Mouse (Mus musculus): ENCODE data around the gene Commd1. TPM values are rescaled to one million over a fixed set of nuclear protein-coding genes. Genes with fewer than 3 reads are reported as not detected.
A peak's percentile ranks its signal among the peaks of the same experiment; 100 is the strongest.

Commd1 gene
- 372 and 377 TPM in 2 replicates for polyA plus RNA-seq (2015; fragmentation: Nextera tagmentation; extraction: Ambion mirVana)

DNA sequence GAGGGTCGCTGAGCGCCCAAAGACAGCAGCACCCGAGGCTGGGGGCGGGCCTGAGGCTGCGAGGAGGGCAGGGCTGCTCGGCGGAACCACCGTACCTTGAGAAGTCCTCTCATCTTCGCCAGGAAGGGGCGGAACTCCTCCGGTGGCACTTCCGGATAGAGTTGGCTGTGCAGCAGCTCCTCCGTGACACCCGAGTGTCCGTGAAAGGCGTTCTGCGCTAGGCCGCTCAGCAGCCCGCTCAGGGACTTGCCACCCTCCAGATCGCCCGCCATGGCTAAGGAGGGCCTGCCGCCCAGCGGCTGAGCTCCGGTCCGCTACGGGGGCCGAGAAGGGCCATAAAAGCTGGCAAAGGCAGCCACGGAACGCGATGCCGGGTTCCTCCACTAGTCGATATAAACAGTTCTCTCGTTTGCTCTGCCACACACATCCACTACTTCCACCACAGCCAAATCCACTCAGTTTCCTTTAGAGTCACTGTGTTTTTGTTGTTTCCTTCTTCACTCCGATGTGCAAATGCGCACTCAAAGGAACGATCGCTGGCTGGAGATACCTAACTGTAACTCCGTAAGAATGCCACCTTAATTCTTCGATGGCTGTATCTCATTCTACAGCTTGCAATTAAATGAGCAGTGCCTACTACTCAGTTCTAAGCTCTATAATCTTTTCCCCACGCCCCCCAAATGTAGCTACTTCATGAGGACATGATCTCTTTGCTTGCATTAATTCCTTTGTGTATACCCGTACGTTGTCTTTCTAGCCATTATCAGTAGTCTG is at the start of gene Commd1, which contains the start of gene Gm28048:
TSS of gene Commd1 (minus strand) at position 399 of the 774 bp plus-strand sequence.
TSS of gene Gm28048 (minus strand) at position 107 of the 774 bp plus-strand sequence.
- H3K4me3 ChIP-seq, result peak within 1 kb of the TSS; percentile 69
- WGBS, result 3% methylated on average over 41 of the region's 42 CpGs
- H3K27me3 ChIP-seq, result no peaks in the 10 kb centered on the region
- peaks cover 21% of the 10 kb centered on the region for H3K36me3 ChIP-seq
- H3K4me1 ChIP-seq, result peaks cover 17% of the 10 kb centered on the region
- peak; percentile 94 for ATAC-seq (ENCODE audit: low FRiP score, low read depth)
- peak within 1 kb of the TSS; percentile 81 for H3K4me2 ChIP-seq (replicated peaks)
- H3K9ac ChIP-seq, result peak within 1 kb of the TSS; percentile 84
- H3K27ac ChIP-seq, result peak within 1 kb of the TSS; percentile 96
- no peaks in the 10 kb centered on the region for H3K9me3 ChIP-seq

- Histone ChIP-seq H3K36me3 (no peaks in the 10 kb centered on the region), H3K4me2 (replicated peaks) (no peak overlapping the region), H3K4me1 (no peaks in the 10 kb centered on the region), H3K9ac (no peak overlapping the region), H3K4me3 (no peak overlapping the region), H3K27me3 (no peaks in the 10 kb centered on the region), H3K9me3 (no peaks in the 10 kb centered on the region), H3K27ac (no peak overlapping the region)
- 78% methylated on average over 6 of the region's 6 CpGs for WGBS
- no peak for ATAC-seq (ENCODE audit: low FRiP score, low read depth)
Measured at GRCm38 (mm10) chr11:23029399-23029798, 47.2 kb upstream of the Commd1 start.

DNA sequence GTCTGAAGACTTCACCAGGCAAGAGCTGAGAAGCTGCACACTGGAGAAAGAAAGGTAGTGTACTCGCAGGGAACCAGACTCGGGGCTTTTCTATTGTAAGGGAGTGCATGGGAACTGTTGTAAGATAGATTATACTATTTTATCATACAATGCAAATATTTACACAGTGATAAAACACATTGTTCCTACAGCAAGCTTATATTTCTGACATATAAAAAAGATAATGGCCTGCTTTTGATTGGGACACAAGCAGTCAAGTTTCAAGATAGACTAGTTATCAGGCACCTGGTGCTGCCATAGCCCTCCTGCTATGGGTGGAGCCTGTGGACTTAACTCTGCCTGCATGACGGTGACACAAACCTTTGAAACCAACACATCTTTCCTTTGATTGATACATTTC is 46.8 kb upstream of the Commd1 start:
- Histone ChIP-seq H3K4me3 (no peak overlapping the region), H3K36me3 (no peaks in the 10 kb centered on the region), H3K9me3 (no peaks in the 10 kb centered on the region), H3K27ac (no peak overlapping the region), H3K27me3 (no peaks in the 10 kb centered on the region), H3K9ac (no peak overlapping the region), H3K4me2 (replicated peaks) (no peak overlapping the region), H3K4me1 (no peaks in the 10 kb centered on the region)
- no peak for ATAC-seq (ENCODE audit: low FRiP score, low read depth)
- 69% methylated on average over 3 of the region's 3 CpGs for WGBS

DNA sequence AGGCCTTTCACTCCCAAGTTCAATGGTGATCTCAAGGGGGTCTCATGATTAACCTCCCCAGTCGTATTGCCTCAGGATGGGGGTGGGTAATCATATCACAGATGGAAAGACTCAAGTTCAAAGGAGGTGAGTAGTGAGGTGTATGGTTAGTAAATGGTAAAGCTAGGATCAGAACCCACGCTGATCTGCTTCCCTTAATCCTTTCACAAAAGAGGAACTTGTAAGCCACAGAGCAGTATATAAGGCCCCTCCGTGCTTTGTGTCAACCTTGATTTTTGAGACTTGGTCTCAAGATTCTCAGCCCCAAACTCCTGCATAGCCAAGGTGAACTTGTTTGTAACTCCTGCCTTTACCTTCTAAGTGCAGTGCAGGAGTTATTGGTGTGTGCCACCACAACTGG is 42.0 kb upstream of the Commd1 start:
- Histone ChIP-seq H3K9me3 (no peaks in the 10 kb centered on the region), H3K4me2 (replicated peaks) (no peak overlapping the region), H3K27ac (no peak overlapping the region), H3K9ac (no peak overlapping the region), H3K4me1 (0 out of 2 replicates have a peak, but pooled peaks cover 11% of the 10 kb centered on the region), H3K27me3 (no peaks in the 10 kb centered on the region), H3K36me3 (no peaks in the 10 kb centered on the region), H3K4me3 (no peak overlapping the region)
- ATAC-seq (ENCODE audit: low FRiP score, low read depth), result no peak
- WGBS, result 73% methylated on average over 3 of the region's 3 CpGs

- ATAC-seq (ENCODE audit: low FRiP score, low read depth), result no peak
- 92% methylated on average over 2 of the region's 2 CpGs for WGBS
- H3K27ac ChIP-seq, result no peak overlapping the region
- no peak overlapping the region for H3K4me2 ChIP-seq (replicated peaks)
- 0 out of 2 replicates have a peak, but pooled peaks cover 11% of the 10 kb centered on the region for H3K4me1 ChIP-seq
- no peak overlapping the region for H3K9ac ChIP-seq
- H3K4me3 ChIP-seq, result no peak overlapping the region
- H3K9me3 ChIP-seq, result no peaks in the 10 kb centered on the region
- no peaks in the 10 kb centered on the region for H3K27me3 ChIP-seq
- H3K36me3 ChIP-seq, result no peaks in the 10 kb centered on the region
Measured at GRCm38 (mm10) chr11:23023155-23023554, 41.0 kb upstream of the Commd1 start.

DNA sequence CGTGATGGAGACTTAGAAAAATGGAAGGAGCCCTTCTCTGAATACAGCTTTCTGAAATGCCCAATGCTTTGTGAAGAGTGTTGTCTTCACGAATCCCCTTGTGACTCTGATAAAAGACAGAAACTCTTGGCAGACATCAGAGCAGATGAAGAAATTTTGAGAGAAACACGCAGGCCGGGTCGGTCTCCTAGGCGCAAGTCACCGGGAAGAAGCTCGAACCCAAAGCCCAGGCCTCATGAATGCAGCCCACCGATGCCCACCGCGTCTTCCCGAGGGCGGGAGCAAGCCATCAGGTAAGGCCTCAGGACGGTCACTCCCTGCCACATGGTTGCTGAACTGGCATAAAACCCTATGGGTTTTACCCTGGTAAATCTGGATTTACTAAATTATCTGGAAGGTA is 38.7 kb upstream of the Commd1 start:
- H3K27ac ChIP-seq, result no peak overlapping the region
- H3K4me2 ChIP-seq (replicated peaks), result no peak overlapping the region
- H3K4me3 ChIP-seq, result no peak overlapping the region
- 93% methylated on average over 14 of the region's 14 CpGs for WGBS
- H3K9me3 ChIP-seq, result no peaks in the 10 kb centered on the region
- ATAC-seq (ENCODE audit: low FRiP score, low read depth), result no peak
- 0 out of 2 replicates have a peak, but pooled peaks cover 11% of the 10 kb centered on the region for H3K4me1 ChIP-seq
- H3K36me3 ChIP-seq, result no peaks in the 10 kb centered on the region
- no peak overlapping the region for H3K9ac ChIP-seq
- H3K27me3 ChIP-seq, result no peaks in the 10 kb centered on the region

DNA sequence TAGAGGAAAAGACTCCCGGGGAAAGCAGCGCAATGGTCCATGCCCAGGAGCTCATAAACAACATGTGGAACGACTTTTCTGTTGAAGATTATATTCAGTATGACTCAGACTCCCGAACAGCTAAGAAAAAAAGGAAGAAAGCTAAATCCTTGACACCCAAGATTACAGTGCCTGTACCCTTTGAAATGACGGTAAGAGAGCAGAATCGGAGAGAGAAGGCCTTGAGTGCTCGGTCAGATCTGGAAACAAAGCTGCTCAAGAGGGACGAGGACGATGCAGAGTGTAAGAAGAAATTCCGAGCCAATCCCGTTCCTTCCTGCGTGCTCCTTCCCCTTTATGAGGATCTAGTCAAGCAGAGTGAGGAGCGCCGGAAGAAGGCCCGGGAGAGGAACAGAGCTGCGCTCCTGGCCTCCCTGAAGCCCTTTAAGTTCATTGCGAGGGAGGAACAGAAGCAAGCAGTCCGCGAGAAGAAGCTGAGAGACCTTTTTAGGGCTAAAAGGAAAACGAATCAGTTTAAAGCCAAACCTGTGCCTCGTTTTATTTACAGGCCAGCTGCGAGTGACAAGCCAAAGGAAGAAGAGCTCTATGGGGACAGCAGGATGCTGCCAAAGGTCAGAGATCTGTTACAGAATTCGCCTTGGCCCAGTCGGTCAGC is 38.1 kb upstream of the Commd1 start:
- no peaks in the 10 kb centered on the region for H3K27me3 ChIP-seq
- no peak overlapping the region for H3K4me3 ChIP-seq
- WGBS, result 65% methylated on average over 24 of the region's 24 CpGs
- H3K4me1 ChIP-seq, result 0 out of 2 replicates have a peak, but pooled peaks cover 11% of the 10 kb centered on the region
- no peaks in the 10 kb centered on the region for H3K36me3 ChIP-seq
- H3K4me2 ChIP-seq (replicated peaks), result no peak overlapping the region
- no peak overlapping the region for H3K9ac ChIP-seq
- H3K9me3 ChIP-seq, result no peaks in the 10 kb centered on the region
- H3K27ac ChIP-seq, result no peak overlapping the region
- ATAC-seq (ENCODE audit: low FRiP score, low read depth), result no peak

- Histone ChIP-seq H3K4me3 (no peak overlapping the region), H3K4me1 (0 out of 2 replicates have a peak, but pooled peaks cover 11% of the 10 kb centered on the region), H3K9me3 (no peaks in the 10 kb centered on the region), H3K27ac (no peak overlapping the region), H3K27me3 (no peaks in the 10 kb centered on the region), H3K36me3 (no peaks in the 10 kb centered on the region), H3K9ac (no peak overlapping the region), H3K4me2 (replicated peaks) (no peak overlapping the region)
- WGBS, result 92% methylated on average over 4 of the region's 4 CpGs
- ATAC-seq (ENCODE audit: low FRiP score, low read depth), result no peak
Measured at GRCm38 (mm10) chr11:23017943-23018342, 35.8 kb upstream of the Commd1 start.

DNA sequence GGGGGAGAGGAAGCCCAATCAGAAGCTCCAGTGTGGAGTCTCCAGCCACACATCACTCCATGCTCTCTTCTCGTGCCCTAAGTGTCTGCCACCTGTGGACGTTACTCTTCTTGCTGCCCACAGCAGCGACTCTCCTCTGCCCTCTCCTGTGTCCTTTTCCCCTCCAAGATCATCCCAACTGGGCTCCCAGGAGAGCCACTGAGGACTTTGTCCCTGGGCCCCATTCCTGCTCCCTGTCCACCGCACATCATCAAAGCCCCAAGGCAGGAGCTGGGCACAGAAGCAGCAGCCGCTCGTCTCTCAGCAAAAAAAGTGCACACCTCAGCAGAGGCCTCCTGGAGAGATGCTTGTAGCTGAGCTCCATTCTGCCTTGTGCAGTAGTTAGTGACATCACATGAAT is 32.8 kb upstream of the Commd1 start:
- H3K27ac ChIP-seq, result no peak overlapping the region
- H3K4me3 ChIP-seq, result no peak overlapping the region
- WGBS, result 79% methylated on average over 6 of the region's 6 CpGs
- no peak overlapping the region for H3K9ac ChIP-seq
- no peaks in the 10 kb centered on the region for H3K9me3 ChIP-seq
- H3K4me2 ChIP-seq (replicated peaks), result no peak overlapping the region
- no peak for ATAC-seq (ENCODE audit: low FRiP score, low read depth)
- 0 out of 2 replicates have a peak, but pooled peaks cover 1% of the 10 kb centered on the region for H3K4me1 ChIP-seq
- H3K36me3 ChIP-seq, result no peaks in the 10 kb centered on the region
- H3K27me3 ChIP-seq, result no peaks in the 10 kb centered on the region

GRCm38 (mm10) chr11:23013580-23014294 is 31.6 kb upstream of the Commd1 start:
- 81% methylated on average over 4 of the region's 4 CpGs for WGBS
- Histone ChIP-seq H3K4me1 (no peaks in the 10 kb centered on the region), H3K9ac (no peak overlapping the region), H3K4me2 (replicated peaks) (no peak overlapping the region), H3K36me3 (no peaks in the 10 kb centered on the region), H3K27ac (no peak overlapping the region), H3K27me3 (no peaks in the 10 kb centered on the region), H3K4me3 (no peak overlapping the region), H3K9me3 (no peaks in the 10 kb centered on the region)
- no peak for ATAC-seq (ENCODE audit: low FRiP score, low read depth)

GRCm38 (mm10) chr11:23013096-23013495 is 30.9 kb upstream of the Commd1 start:
- no peak overlapping the region for H3K4me2 ChIP-seq (replicated peaks)
- no peak overlapping the region for H3K9ac ChIP-seq
- no peak overlapping the region for H3K27ac ChIP-seq
- ATAC-seq (ENCODE audit: low FRiP score, low read depth), result no peak
- no peaks in the 10 kb centered on the region for H3K36me3 ChIP-seq
- 68% methylated on average over 1 of the region's 1 CpGs for WGBS
- H3K4me3 ChIP-seq, result no peak overlapping the region
- no peaks in the 10 kb centered on the region for H3K27me3 ChIP-seq
- no peaks in the 10 kb centered on the region for H3K4me1 ChIP-seq
- H3K9me3 ChIP-seq, result no peaks in the 10 kb centered on the region

DNA sequence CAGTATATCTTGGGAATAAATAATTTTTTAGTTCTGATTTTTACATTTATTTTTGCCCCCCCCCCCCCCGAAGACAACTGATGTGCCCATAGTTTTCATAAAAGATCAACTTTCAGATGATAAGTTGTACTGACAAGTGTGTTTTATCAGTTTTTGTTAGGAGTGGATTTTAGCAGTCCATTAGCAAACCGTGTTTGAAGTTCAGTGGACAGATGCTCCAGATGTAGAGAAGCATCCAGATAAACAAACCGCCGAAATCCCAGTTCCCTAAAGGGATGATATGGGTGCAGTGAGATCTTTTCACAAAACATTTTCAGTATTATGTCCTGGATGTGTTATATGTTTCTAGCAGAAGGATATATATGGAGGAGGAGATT is 26.6 kb upstream of the Commd1 start:
- Histone ChIP-seq H3K4me1 (peaks cover 4% of the 10 kb centered on the region; the same call in 1 of the 2 replicates), H3K4me2 (replicated peaks) (peak overlapping the region; percentile 72), H3K9me3 (no peaks in the 10 kb centered on the region), H3K9ac (peak overlapping the region; percentile 76), H3K4me3 (peak overlapping the region; percentile 52), H3K27me3 (no peaks in the 10 kb centered on the region), H3K36me3 (peaks cover 15% of the 10 kb centered on the region), H3K27ac (no peak overlapping the region; the same call in 1 of the 2 replicates)
- 31% methylated on average over 4 of the region's 4 CpGs for WGBS
- ATAC-seq (ENCODE audit: low FRiP score, low read depth), result no peak
